Mouse (Mus musculus): ENCODE results near the gene Emilin1. TPM values are rescaled to one million over a fixed set of nuclear protein-coding genes. Genes with fewer than 3 reads are reported as not detected.

Gene Emilin1
- polyA plus RNA-seq, 1 experiment = 17.6 TPM

- H3K4me1 ChIP-seq (ENCODE audit: control insufficient read depth, insufficient read depth, low read length) = peaks cover 1% of the 10 kb centered on the region; the same call in 1 of the 2 replicates
- WGBS = 91% methylated on average over 7 of the region's 7 CpGs
- TF ChIP-seq POLR2A (IDR thresholded peaks at IDR 0.05; ENCODE audit: borderline replicate concordance, control insufficient read depth, low read depth, low read length) = no peak
- TF ChIP-seq CTCF (IDR thresholded peaks at IDR 0.05; ENCODE audit: control insufficient read depth, insufficient read depth, low read length) = no peak
- H3K4me3 ChIP-seq (replicated peaks; ENCODE audit: control insufficient read depth, low read depth, low read length) = no peak overlapping the region
- H3K27ac ChIP-seq (ENCODE audit: control insufficient read depth, insufficient read depth, low read depth, low read length, poor library complexity) = no peak overlapping the region
These were observed 3.3 kb upstream of the Emilin1 start for GRCm38 (mm10) chr5:30909863-30910262.

- Histone ChIP-seq H3K4me3 (replicated peaks; ENCODE audit: control insufficient read depth, low read depth, low read length) (no peak overlapping the region), H3K27ac (ENCODE audit: control insufficient read depth, insufficient read depth, low read depth, low read length, poor library complexity) (no peak overlapping the region), H3K4me1 (ENCODE audit: control insufficient read depth, insufficient read depth, low read length) (peaks cover 3% of the 10 kb centered on the region)
- no peak for TF ChIP-seq CTCF (IDR thresholded peaks at IDR 0.05; ENCODE audit: control insufficient read depth, insufficient read depth, low read length)
- TF ChIP-seq POLR2A (IDR thresholded peaks at IDR 0.05; ENCODE audit: borderline replicate concordance, control insufficient read depth, low read depth, low read length) = no peak
These were observed 2.7 kb upstream of the Emilin1 start for GRCm38 (mm10) chr5:30910481-30910880.

GRCm38 (mm10) chr5:30912156-30912555, 1.0 kb upstream of the Emilin1 start:
- 61% methylated on average over 5 of the region's 5 CpGs for WGBS
- H3K27ac ChIP-seq (ENCODE audit: control insufficient read depth, insufficient read depth, low read depth, low read length, poor library complexity) = no peak overlapping the region
- H3K4me1 ChIP-seq (ENCODE audit: control insufficient read depth, insufficient read depth, low read length) = peaks cover 5% of the 10 kb centered on the region
- TF ChIP-seq CTCF (IDR thresholded peaks at IDR 0.05; ENCODE audit: control insufficient read depth, insufficient read depth, low read length) (no peak), POLR2A (IDR thresholded peaks at IDR 0.05; ENCODE audit: borderline replicate concordance, control insufficient read depth, low read depth, low read length) (no peak)
- no peak overlapping the region for H3K4me3 ChIP-seq (replicated peaks; ENCODE audit: control insufficient read depth, low read depth, low read length)

GRCm38 (mm10) chr5:30914101-30914635, 966 bp downstream of the Emilin1 start:
- Histone ChIP-seq H3K4me1 (ENCODE audit: control insufficient read depth, insufficient read depth, low read length) (peaks cover 5% of the 10 kb centered on the region), H3K27ac (ENCODE audit: control insufficient read depth, insufficient read depth, low read depth, low read length, poor library complexity) (peak overlapping the region; percentile 58), H3K4me3 (replicated peaks; ENCODE audit: control insufficient read depth, low read depth, low read length) (peak overlapping the region; percentile 38)
- no peak for TF ChIP-seq POLR2A (IDR thresholded peaks at IDR 0.05; ENCODE audit: borderline replicate concordance, control insufficient read depth, low read depth, low read length)
- TF ChIP-seq CTCF (IDR thresholded peaks at IDR 0.05; ENCODE audit: control insufficient read depth, insufficient read depth, low read length) = no peak
- 10% methylated on average over 7 of the region's 7 CpGs for whole genome bisulfite sequencing

- WGBS = 19% methylated on average over 6 of the region's 6 CpGs
- Histone ChIP-seq H3K27ac (ENCODE audit: control insufficient read depth, insufficient read depth, low read depth, low read length, poor library complexity) (peak overlapping the region; percentile 73), H3K4me3 (replicated peaks; ENCODE audit: control insufficient read depth, low read depth, low read length) (peak overlapping the region; percentile 56), H3K4me1 (ENCODE audit: control insufficient read depth, insufficient read depth, low read length) (peaks cover 5% of the 10 kb centered on the region)
- TF ChIP-seq CTCF (IDR thresholded peaks at IDR 0.05; ENCODE audit: control insufficient read depth, insufficient read depth, low read length) (no peak), POLR2A (IDR thresholded peaks at IDR 0.05; ENCODE audit: borderline replicate concordance, control insufficient read depth, low read depth, low read length) (no peak)
These were observed 1.6 kb downstream of the Emilin1 start for GRCm38 (mm10) chr5:30914849-30915248.

- TF ChIP-seq POLR2A (IDR thresholded peaks at IDR 0.05; ENCODE audit: borderline replicate concordance, control insufficient read depth, low read depth, low read length) = 0 out of 2 replicates have a peak, but pooled peaks have one; percentile 15
- TF ChIP-seq CTCF (IDR thresholded peaks at IDR 0.05; ENCODE audit: control insufficient read depth, insufficient read depth, low read length) = no peak
- 6% methylated on average over 9 of the region's 9 CpGs for WGBS
- Histone ChIP-seq H3K4me1 (ENCODE audit: control insufficient read depth, insufficient read depth, low read length) (peaks cover 5% of the 10 kb centered on the region), H3K4me3 (replicated peaks; ENCODE audit: control insufficient read depth, low read depth, low read length) (peak overlapping the region; percentile 44), H3K27ac (ENCODE audit: control insufficient read depth, insufficient read depth, low read depth, low read length, poor library complexity) (peak overlapping the region; percentile 73)
These were observed 2.3 kb downstream of the Emilin1 start for GRCm38 (mm10) chr5:30915456-30915855.

- H3K4me1 ChIP-seq (ENCODE audit: control insufficient read depth, insufficient read depth, low read length) = peaks cover 5% of the 10 kb centered on the region
- WGBS = 1% methylated on average over 7 of the region's 7 CpGs
These were observed 2.8 kb downstream of the Emilin1 start for GRCm38 (mm10) chr5:30915974-30916433.

GRCm38 (mm10) chr5:30916841-30917240, 3.6 kb downstream of the Emilin1 start:
- TF ChIP-seq CTCF (IDR thresholded peaks at IDR 0.05; ENCODE audit: control insufficient read depth, insufficient read depth, low read length) (no peak), POLR2A (IDR thresholded peaks at IDR 0.05; ENCODE audit: borderline replicate concordance, control insufficient read depth, low read depth, low read length) (no peak)
- no peak overlapping the region for H3K4me3 ChIP-seq (replicated peaks; ENCODE audit: control insufficient read depth, low read depth, low read length)
- H3K27ac ChIP-seq (ENCODE audit: control insufficient read depth, insufficient read depth, low read depth, low read length, poor library complexity) = peak overlapping the region; percentile 63
- 88% methylated on average over 9 of the region's 9 CpGs for WGBS
- peaks cover 5% of the 10 kb centered on the region for H3K4me1 ChIP-seq (ENCODE audit: control insufficient read depth, insufficient read depth, low read length)

More at GRCm38 (mm10) chr5:30915974-30916433, 2.8 kb downstream of the Emilin1 start:
- Histone ChIP-seq H3K27ac (ENCODE audit: control insufficient read depth, insufficient read depth, low read depth, low read length, poor library complexity) (peak overlapping the region; percentile 1; the same call in 1 of the 2 replicates), H3K4me3 (replicated peaks; ENCODE audit: control insufficient read depth, low read depth, low read length) (no peak overlapping the region)
- TF ChIP-seq CTCF (IDR thresholded peaks at IDR 0.05; ENCODE audit: control insufficient read depth, insufficient read depth, low read length) (peak; percentile 45; the same call in 1 of the 2 replicates), POLR2A (IDR thresholded peaks at IDR 0.05; ENCODE audit: borderline replicate concordance, control insufficient read depth, low read depth, low read length) (no peak)
